Mouse (Mus musculus) erythroblast, embryonic 14.5 days (primary cell): ENCODE results near the gene Txnrd3.

Source experiments
- GATA1 ChIP-seq: IDR thresholded peaks from 2 replicates; pipeline ENCODE4 v1.6.1; 2012; ENCODE audit warnings: low read length, inconsistent platforms, mixed read lengths
- TAL1 ChIP-seq: IDR thresholded peaks from 3 replicates; pipeline ENCODE4 v1.6.1; 2012; ENCODE audit warnings: low read length, inconsistent platforms, mixed read lengths

GRCm38 (mm10) chr6:89718051-89718450 is 74.3 kb downstream of the Txnrd3 start:
- TF ChIP-seq GATA1 (no peak), TAL1 (no peak)
